Mouse (Mus musculus) embryonic fibroblast, embryonic 13.5 days (primary cell): ENCODE results near the gene Srgap2.
"Not testable (repeated sequence)": the region's sequence is repeated elsewhere in the genome, so short reads cannot be mapped to it uniquely, and the experiment has no call there.

ENCODE experiments used
- CTCF ChIP-seq: IDR thresholded peaks from 2 replicates; pipeline ENCODE4 v1.5.1; 2011; ENCODE audit warnings: mild to moderate bottlenecking, control low read depth, low read length, moderate library complexity, borderline replicate concordance; ENCODE audit not compliant: insufficient read depth
- POLR2A ChIP-seq: IDR thresholded peaks from 2 replicates; pipeline ENCODE4 v1.6.1; 2011; ENCODE audit warnings: low read depth, mild to moderate bottlenecking, control low read depth, low read length, moderate library complexity

GRCm38 (mm10) chr1:131252516-131253250 lies 274.5 kb downstream of the Srgap2 start:
- TF ChIP-seq POLR2A, CTCF: not testable (repeated sequence)
